Mouse (Mus musculus): ENCODE results near the gene Mtmr10. TPM values are rescaled to one million over a fixed set of nuclear protein-coding genes. Genes with fewer than 3 reads are reported as not detected.

The Mtmr10 gene
- total RNA-seq, 1 experiment, result 9.7 TPM

GRCm38 (mm10) chr7:64239806-64240315 is 47.6 kb upstream of the Mtmr10 start:
- H3K9ac ChIP-seq (ENCODE audit: insufficient read depth, low read depth, low read length, poor library complexity, severe bottlenecking), result no peak overlapping the region
- H3K27ac ChIP-seq (ENCODE audit: insufficient read depth, low read depth, low read length, poor library complexity, severe bottlenecking), result no peak overlapping the region
- no peaks in the 10 kb centered on the region for H3K4me1 ChIP-seq (ENCODE audit: control insufficient read depth in 2 of 2, insufficient read depth in 2 of 2, low read length in 2 of 2, poor library complexity in 1 of 2)

DNA sequence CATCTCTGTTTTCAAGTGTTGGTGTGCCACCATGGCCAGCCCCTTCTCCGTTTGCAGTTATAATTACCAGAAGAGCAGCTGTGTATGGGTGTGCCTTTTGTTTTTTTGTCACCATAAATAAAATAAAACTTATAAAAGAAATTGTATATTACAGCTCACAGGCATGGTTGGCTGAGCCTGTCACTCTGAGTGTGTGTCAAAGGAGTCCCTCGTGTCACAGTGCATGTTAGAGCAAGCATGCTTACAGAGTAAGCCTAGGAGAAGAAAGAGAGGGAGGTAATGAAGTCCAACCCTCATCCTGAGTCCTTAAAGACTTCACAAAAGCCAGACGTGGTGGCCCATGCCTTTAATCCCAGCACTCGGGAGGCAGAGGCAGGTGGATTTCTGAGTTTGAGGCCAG is 45.0 kb upstream of the Mtmr10 start:
- no peak overlapping the region for H3K9ac ChIP-seq (ENCODE audit: insufficient read depth, low read depth, low read length, poor library complexity, severe bottlenecking)
- no peaks in the 10 kb centered on the region for H3K4me1 ChIP-seq (ENCODE audit: control insufficient read depth in 2 of 2, insufficient read depth in 2 of 2, low read length in 2 of 2, poor library complexity in 1 of 2)
- H3K27ac ChIP-seq (ENCODE audit: insufficient read depth, low read depth, low read length, poor library complexity, severe bottlenecking), result no peak overlapping the region
- in situ Hi-C loops (cut with MboI; ENCODE audit: low sequenced_read_pairs in 2 of 2, unreplicated experiment in 2 of 2), result no loop called here
- no peak for TF ChIP-seq CHD2 (IDR thresholded peaks at IDR 0.05; ENCODE audit: low read depth, low read length)
- TF ChIP-seq ZNF384 (IDR thresholded peaks at IDR 0.05; ENCODE audit: low read depth, low read length), result no peak
- TF ChIP-seq MAFK (IDR thresholded peaks at IDR 0.05; ENCODE audit: insufficient read depth, low read depth, low read length), result no peak
- no peak for TF ChIP-seq ZC3H11A (IDR thresholded peaks at IDR 0.05; ENCODE audit: borderline replicate concordance, low read depth, low read length)
- no peak for TF ChIP-seq HCFC1 (IDR thresholded peaks at IDR 0.05; ENCODE audit: borderline replicate concordance, insufficient read depth, low read length)
- no peaks in the 10 kb centered on the region for H3K36me3 ChIP-seq (ENCODE audit: control insufficient read depth, insufficient read depth, low read length, poor library complexity, severe bottlenecking)
- H3K9me3 ChIP-seq (ENCODE audit: control insufficient read depth, insufficient read depth, low read depth, low read length), result no peaks in the 10 kb centered on the region
- no peak for DNase-seq (ENCODE audit: low read depth, low spot score)
- no peak overlapping the region for H3K4me3 ChIP-seq (ENCODE audit: insufficient read depth in 1 of 2, low read depth in 1 of 2, low read length in 2 of 2, poor library complexity in 1 of 2, severe bottlenecking in 1 of 2)

More at GRCm38 (mm10) chr7:64239806-64240315, 47.6 kb upstream of the Mtmr10 start:
- H3K4me3 ChIP-seq (ENCODE audit: insufficient read depth in 1 of 2, low read depth in 1 of 2, low read length in 2 of 2, poor library complexity in 1 of 2, severe bottlenecking in 1 of 2), result no peak overlapping the region
- TF ChIP-seq CHD2 (IDR thresholded peaks at IDR 0.05; ENCODE audit: low read depth, low read length) (no peak), MAFK (IDR thresholded peaks at IDR 0.05; ENCODE audit: insufficient read depth, low read depth, low read length) (no peak), ZC3H11A (IDR thresholded peaks at IDR 0.05; ENCODE audit: borderline replicate concordance, low read depth, low read length) (no peak), HCFC1 (IDR thresholded peaks at IDR 0.05; ENCODE audit: borderline replicate concordance, insufficient read depth, low read length) (no peak), ZNF384 (IDR thresholded peaks at IDR 0.05; ENCODE audit: low read depth, low read length) (no peak)
- H3K36me3 ChIP-seq (ENCODE audit: control insufficient read depth, insufficient read depth, low read length, poor library complexity, severe bottlenecking), result no peaks in the 10 kb centered on the region
- no peaks in the 10 kb centered on the region for H3K9me3 ChIP-seq (ENCODE audit: control insufficient read depth, insufficient read depth, low read depth, low read length)
- DNase-seq (ENCODE audit: low read depth, low spot score), result no peak
- in situ Hi-C loops (cut with MboI; ENCODE audit: low sequenced_read_pairs in 2 of 2, unreplicated experiment in 2 of 2), result no loop called here

DNA sequence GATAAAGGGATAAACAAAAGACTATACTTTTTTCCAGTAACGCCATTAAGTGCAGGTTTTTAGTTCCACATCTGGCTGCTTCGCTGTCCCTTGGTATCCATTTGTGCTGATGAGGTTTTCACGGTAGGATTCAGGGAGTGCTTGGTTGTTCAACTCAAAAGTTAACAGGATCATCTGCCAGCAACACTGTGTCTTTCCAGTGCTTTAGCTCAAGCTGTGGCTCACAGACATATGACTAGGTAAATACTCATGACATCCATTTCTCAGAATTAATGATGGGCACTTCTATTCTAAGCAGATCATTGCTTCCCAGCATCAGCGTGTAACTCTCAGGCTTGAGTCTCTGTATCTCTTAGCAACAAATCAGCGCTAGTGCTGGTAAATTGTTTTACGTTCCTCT is 43.1 kb upstream of the Mtmr10 start:
- in situ Hi-C loops (cut with MboI; ENCODE audit: low sequenced_read_pairs in 2 of 2, unreplicated experiment in 2 of 2), result no loop called here
- H3K4me3 ChIP-seq (ENCODE audit: insufficient read depth in 1 of 2, low read depth in 1 of 2, low read length in 2 of 2, poor library complexity in 1 of 2, severe bottlenecking in 1 of 2), result no peak overlapping the region

DNA sequence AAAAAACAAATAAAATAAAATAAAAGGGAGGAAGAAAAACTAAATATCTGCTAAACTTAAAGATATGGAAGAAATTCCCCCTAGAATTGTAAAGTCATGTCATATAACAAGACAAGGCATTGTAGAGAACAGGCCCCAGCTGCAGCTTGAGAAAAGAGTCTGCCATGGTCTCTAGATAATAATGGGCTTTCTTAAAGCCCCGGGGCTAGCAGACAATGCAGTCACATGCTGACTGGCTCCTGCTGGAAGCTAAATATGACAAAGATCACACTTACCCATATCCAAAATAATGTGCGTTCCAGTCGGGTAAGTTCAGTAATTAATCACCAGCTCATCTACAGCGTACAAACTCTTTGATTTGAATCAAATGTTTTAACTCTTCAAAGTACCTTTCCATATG is 40.7 kb upstream of the Mtmr10 start:
- no peaks in the 10 kb centered on the region for H3K9me3 ChIP-seq (ENCODE audit: control insufficient read depth, insufficient read depth, low read depth, low read length)
- TF ChIP-seq HCFC1 (IDR thresholded peaks at IDR 0.05; ENCODE audit: borderline replicate concordance, insufficient read depth, low read length) (no peak), ZNF384 (IDR thresholded peaks at IDR 0.05; ENCODE audit: low read depth, low read length) (no peak), ZC3H11A (IDR thresholded peaks at IDR 0.05; ENCODE audit: borderline replicate concordance, low read depth, low read length) (no peak), MAFK (IDR thresholded peaks at IDR 0.05; ENCODE audit: insufficient read depth, low read depth, low read length) (no peak), CHD2 (IDR thresholded peaks at IDR 0.05; ENCODE audit: low read depth, low read length) (no peak)
- no peak overlapping the region for H3K27ac ChIP-seq (ENCODE audit: insufficient read depth, low read depth, low read length, poor library complexity, severe bottlenecking)
- H3K4me1 ChIP-seq (ENCODE audit: control insufficient read depth in 2 of 2, insufficient read depth in 2 of 2, low read length in 2 of 2, poor library complexity in 1 of 2), result no peaks in the 10 kb centered on the region
- H3K36me3 ChIP-seq (ENCODE audit: control insufficient read depth, insufficient read depth, low read length, poor library complexity, severe bottlenecking), result no peaks in the 10 kb centered on the region
- no peak overlapping the region for H3K4me3 ChIP-seq (ENCODE audit: insufficient read depth in 1 of 2, low read depth in 1 of 2, low read length in 2 of 2, poor library complexity in 1 of 2, severe bottlenecking in 1 of 2)
- DNase-seq (ENCODE audit: low read depth, low spot score), result no peak
- H3K9ac ChIP-seq (ENCODE audit: insufficient read depth, low read depth, low read length, poor library complexity, severe bottlenecking), result no peak overlapping the region
- in situ Hi-C loops (cut with MboI; ENCODE audit: low sequenced_read_pairs in 2 of 2, unreplicated experiment in 2 of 2), result no loop called here

More for the DNA sequence above, 43.1 kb upstream of the Mtmr10 start:
- H3K9ac ChIP-seq (ENCODE audit: insufficient read depth, low read depth, low read length, poor library complexity, severe bottlenecking), result no peak overlapping the region
- H3K36me3 ChIP-seq (ENCODE audit: control insufficient read depth, insufficient read depth, low read length, poor library complexity, severe bottlenecking), result no peaks in the 10 kb centered on the region
- no peak for TF ChIP-seq ZNF384 (IDR thresholded peaks at IDR 0.05; ENCODE audit: low read depth, low read length)
- TF ChIP-seq MAFK (IDR thresholded peaks at IDR 0.05; ENCODE audit: insufficient read depth, low read depth, low read length), result no peak
- TF ChIP-seq HCFC1 (IDR thresholded peaks at IDR 0.05; ENCODE audit: borderline replicate concordance, insufficient read depth, low read length), result no peak
- TF ChIP-seq CHD2 (IDR thresholded peaks at IDR 0.05; ENCODE audit: low read depth, low read length), result no peak
- no peak for TF ChIP-seq ZC3H11A (IDR thresholded peaks at IDR 0.05; ENCODE audit: borderline replicate concordance, low read depth, low read length)
- H3K27ac ChIP-seq (ENCODE audit: insufficient read depth, low read depth, low read length, poor library complexity, severe bottlenecking), result no peak overlapping the region
- no peaks in the 10 kb centered on the region for H3K9me3 ChIP-seq (ENCODE audit: control insufficient read depth, insufficient read depth, low read depth, low read length)
- DNase-seq (ENCODE audit: low read depth, low spot score), result no peak
- no peaks in the 10 kb centered on the region for H3K4me1 ChIP-seq (ENCODE audit: control insufficient read depth in 2 of 2, insufficient read depth in 2 of 2, low read length in 2 of 2, poor library complexity in 1 of 2)

DNA sequence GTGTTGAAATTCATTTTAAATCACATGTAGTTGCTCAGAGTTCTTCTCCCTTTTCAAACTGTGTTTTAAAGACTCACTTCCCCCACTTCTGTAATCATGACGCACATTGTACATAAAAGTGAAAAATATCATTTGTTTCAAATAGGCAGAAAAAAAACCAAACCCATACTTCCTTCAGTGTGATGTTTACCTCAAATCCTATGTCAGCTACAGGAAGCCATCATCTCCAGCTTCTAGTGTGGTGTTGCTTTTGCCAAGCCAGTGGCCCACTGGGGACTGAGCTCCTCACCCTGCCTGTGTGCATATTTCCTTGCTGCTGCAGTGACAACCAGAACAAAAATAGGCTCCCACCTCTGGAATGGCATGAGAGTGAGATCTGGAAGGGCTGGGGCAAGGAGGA is 39.1 kb upstream of the Mtmr10 start:
- Histone ChIP-seq H3K4me3 (ENCODE audit: insufficient read depth in 1 of 2, low read depth in 1 of 2, low read length in 2 of 2, poor library complexity in 1 of 2, severe bottlenecking in 1 of 2) (no peak overlapping the region), H3K9ac (ENCODE audit: insufficient read depth, low read depth, low read length, poor library complexity, severe bottlenecking) (no peak overlapping the region), H3K9me3 (ENCODE audit: control insufficient read depth, insufficient read depth, low read depth, low read length) (no peaks in the 10 kb centered on the region), H3K4me1 (ENCODE audit: control insufficient read depth in 2 of 2, insufficient read depth in 2 of 2, low read length in 2 of 2, poor library complexity in 1 of 2) (no peaks in the 10 kb centered on the region), H3K27ac (ENCODE audit: insufficient read depth, low read depth, low read length, poor library complexity, severe bottlenecking) (no peak overlapping the region), H3K36me3 (ENCODE audit: control insufficient read depth, insufficient read depth, low read length, poor library complexity, severe bottlenecking) (no peaks in the 10 kb centered on the region)
- in situ Hi-C loops (cut with MboI; ENCODE audit: low sequenced_read_pairs in 2 of 2, unreplicated experiment in 2 of 2), result no loop called here
- DNase-seq (ENCODE audit: low read depth, low spot score), result no peak
- TF ChIP-seq CHD2 (IDR thresholded peaks at IDR 0.05; ENCODE audit: low read depth, low read length), result no peak
- TF ChIP-seq MAFK (IDR thresholded peaks at IDR 0.05; ENCODE audit: insufficient read depth, low read depth, low read length), result no peak
- TF ChIP-seq HCFC1 (IDR thresholded peaks at IDR 0.05; ENCODE audit: borderline replicate concordance, insufficient read depth, low read length), result no peak
- no peak for TF ChIP-seq ZNF384 (IDR thresholded peaks at IDR 0.05; ENCODE audit: low read depth, low read length)
- TF ChIP-seq ZC3H11A (IDR thresholded peaks at IDR 0.05; ENCODE audit: borderline replicate concordance, low read depth, low read length), result no peak

Data from ES-E14 (cell line).